Mouse (Mus musculus): ENCODE data around the gene Tmem248.
A peak's percentile ranks its signal among the peaks of the same experiment; 100 is the strongest.
"Not testable (repeated sequence)": the region's sequence is repeated elsewhere in the genome, so short reads cannot be mapped to it uniquely, and the experiment has no call there.

Tmem248 gene

GRCm38 (mm10) chr5:130255799-130256525 lies 39.1 kb downstream of the Tmem248 start:
- DNase-seq (ENCODE audit: low spot score in 2 of 2), result not testable (repeated sequence)

- DNase-seq (ENCODE audit: low spot score in 2 of 2), result peak; percentile 91
These were observed 39.9 kb downstream of the Tmem248 start for GRCm38 (mm10) chr5:130256678-130257271.

- no peak for DNase-seq (ENCODE audit: low spot score in 2 of 2)
These were observed 40.4 kb downstream of the Tmem248 start for GRCm38 (mm10) chr5:130257303-130257702.

- no peak for DNase-seq (ENCODE audit: low spot score in 2 of 2)
These were observed 46.6 kb downstream of the Tmem248 start for GRCm38 (mm10) chr5:130263454-130263853.

GRCm38 (mm10) chr5:130264433-130265005 lies 47.6 kb downstream of the Tmem248 start:
- DNase-seq (ENCODE audit: low spot score in 2 of 2), result no peak

- DNase-seq (ENCODE audit: low spot score in 2 of 2), result peak; percentile 67 to 86
These were observed 49.8 kb downstream of the Tmem248 start for GRCm38 (mm10) chr5:130266651-130267050.

- peak in 1 of 2 experiments; percentile 22 for DNase-seq (ENCODE audit: low spot score in 2 of 2)
These were observed 50.4 kb downstream of the Tmem248 start for GRCm38 (mm10) chr5:130267316-130267715.

GRCm38 (mm10) chr5:130268976-130269375 lies 52.1 kb downstream of the Tmem248 start:
- DNase-seq (ENCODE audit: low spot score in 2 of 2), result no peak

GRCm38 (mm10) chr5:130272344-130272743 lies 55.5 kb downstream of the Tmem248 start:
- DNase-seq (ENCODE audit: low spot score in 2 of 2), result no peak

- no peak for DNase-seq (ENCODE audit: low spot score in 2 of 2)
These were observed 56.2 kb downstream of the Tmem248 start for GRCm38 (mm10) chr5:130273046-130273445.

- no peak for DNase-seq (ENCODE audit: low spot score in 2 of 2)
These were observed 58.6 kb downstream of the Tmem248 start for GRCm38 (mm10) chr5:130275509-130275908.

GRCm38 (mm10) chr5:130278011-130278472 lies 61.2 kb downstream of the Tmem248 start:
- DNase-seq (ENCODE audit: low spot score in 2 of 2), result peak in 1 of 2 experiments; percentile 32

- DNase-seq (ENCODE audit: low spot score in 2 of 2), result no peak
These were observed 66.3 kb downstream of the Tmem248 start for GRCm38 (mm10) chr5:130283079-130283732.

- DNase-seq (ENCODE audit: low spot score in 2 of 2), result no peak
These were observed 71.2 kb downstream of the Tmem248 start for GRCm38 (mm10) chr5:130288106-130288505.

GRCm38 (mm10) chr5:130290242-130290641 lies 73.4 kb downstream of the Tmem248 start:
- DNase-seq (ENCODE audit: low spot score in 2 of 2), result no peak

GRCm38 (mm10) chr5:130290775-130291174 lies 73.9 kb downstream of the Tmem248 start:
- no peak for DNase-seq (ENCODE audit: low spot score in 2 of 2)

- no peak for DNase-seq (ENCODE audit: low spot score in 2 of 2)
These were observed 76.1 kb downstream of the Tmem248 start for GRCm38 (mm10) chr5:130292976-130293375.

All from spleen, postnatal 4 days (tissue).